Mouse (Mus musculus) stomach, embryonic 14.5 days (tissue): ENCODE measurements around the gene Ifnar2. TPM values are rescaled to one million over a fixed set of nuclear protein-coding genes. Genes with fewer than 3 reads are reported as not detected.

Experiments
- ATAC-seq: fragments of 200-750 bp; cut with Nextera tagmentation; 2 replicates; pipeline ENCODE4 v1.8.0; 2017; ENCODE audit warnings: low read depth, moderate TSS enrichment; ENCODE audit not compliant: insufficient number of reproducible peaks, insufficient read depth, low FRiP score
- H3K27ac ChIP-seq: fragments of 300-500 bp; sonication (generic); 2 replicates; pipeline ENCODE4 v1.5.1; 2014; ENCODE audit warnings: mild to moderate bottlenecking, low read length, moderate library complexity, mixed read lengths
- H3K27me3 ChIP-seq: fragments of 300-500 bp; sonication (generic); 2 replicates; pipeline ENCODE4 v1.6.1; 2014; ENCODE audit warnings: low read length, control low read depth, mixed read lengths; ENCODE audit not compliant: control insufficient read depth, insufficient read depth
- H3K36me3 ChIP-seq: fragments of 300-500 bp; sonication (generic); 2 replicates; pipeline ENCODE4 v1.6.1; 2014; ENCODE audit warnings: mild to moderate bottlenecking, control low read depth, low read length, moderate library complexity, mixed read lengths; ENCODE audit not compliant: control insufficient read depth, insufficient read depth
- H3K4me1 ChIP-seq: fragments of 300-500 bp; sonication (generic); 2 replicates; pipeline ENCODE4 v1.6.1; 2014; ENCODE audit warnings: low read length, control low read depth, mixed read lengths; ENCODE audit not compliant: control insufficient read depth, insufficient read depth
- H3K4me2 ChIP-seq: fragments of 300-500 bp; sonication (generic); replicated peaks from 2 replicates; pipeline ENCODE4 v1.6.1; 2014; ENCODE audit warnings: low read depth, low read length, control low read depth
- H3K4me3 ChIP-seq: fragments of 300-500 bp; sonication (generic); 2 replicates; pipeline ENCODE4 v1.5.1; 2014; ENCODE audit warnings: low read depth, low read length, control low read depth
- H3K9ac ChIP-seq: fragments of 300-500 bp; sonication (generic); replicated peaks from 2 replicates; pipeline ENCODE4 v1.6.1; 2014; ENCODE audit warnings: low read depth, mild to moderate bottlenecking, control low read depth, low read length, moderate library complexity, mixed read lengths
- H3K9me3 ChIP-seq: fragments of 300-500 bp; sonication (generic); 2 replicates; pipeline ENCODE4 v1.6.1; 2016; ENCODE audit warnings: low read depth, low read length, control low read depth; ENCODE audit not compliant: control insufficient read depth
- WGBS: fragments of 180-500 bp; shearing (Covaris S2); extraction: QIAGEN DNeasy Blood & Tissue Kit; methylation state at CpG from one replicate; pipeline ENCODE4 v1.1.7; 2014; 5-methylcytosine and 5-hydroxymethylcytosine counted together
- polyA plus RNA-seq: library from polyadenylated mRNA; unstranded; fragments of >200 nt; fragmentation: Nextera tagmentation; extraction: Ambion mirVana; gene quantifications from 2 replicates; pipeline ENCODE4 v1.2.1, GENCODE M21; 2014

The Ifnar2 gene
- polyA plus RNA-seq, 1 experiment from 2014 or later, result 50.8 TPM

- Histone ChIP-seq H3K27me3 (no peaks in the 10 kb centered on the region), H3K4me3 (no peak overlapping the region), H3K4me1 (no peaks in the 10 kb centered on the region), H3K36me3 (peaks cover 18% of the 10 kb centered on the region), H3K9ac (no peak overlapping the region), H3K4me2 (no peak overlapping the region), H3K27ac (no peak overlapping the region), H3K9me3 (no peaks in the 10 kb centered on the region)
- WGBS, result 91% methylated on average over 3 of the region's 3 CpGs
- no peak for ATAC-seq
Observed at GRCm38 (mm10) chr16:91387121-91387486, 14.5 kb downstream of the Ifnar2 start.

- Histone ChIP-seq H3K27ac (no peak overlapping the region), H3K4me1 (no peaks in the 10 kb centered on the region), H3K4me2 (no peak overlapping the region), H3K27me3 (no peaks in the 10 kb centered on the region), H3K9me3 (no peaks in the 10 kb centered on the region), H3K9ac (no peak overlapping the region), H3K4me3 (no peak overlapping the region), H3K36me3 (peaks cover 30% of the 10 kb centered on the region)
- WGBS, result 92% methylated on average over 4 of the region's 4 CpGs
- no peak for ATAC-seq
Observed at GRCm38 (mm10) chr16:91390100-91390499, 17.5 kb downstream of the Ifnar2 start.

- H3K27me3 ChIP-seq, result no peaks in the 10 kb centered on the region
- no peak within 1 kb of the TSS for H3K4me2 ChIP-seq
- no peak within 1 kb of the TSS for H3K4me3 ChIP-seq
- H3K4me1 ChIP-seq, result no peaks in the 10 kb centered on the region
- no peaks in the 10 kb centered on the region for H3K9me3 ChIP-seq
- 83% methylated on average over 5 of the region's 5 CpGs for WGBS
- H3K36me3 ChIP-seq, result peaks cover 34% of the 10 kb centered on the region
- no peak within 1 kb of the TSS for H3K27ac ChIP-seq
- no peak for ATAC-seq
- H3K9ac ChIP-seq, result no peak within 1 kb of the TSS
Observed at GRCm38 (mm10) chr16:91391421-91391820, 18.8 kb downstream of the Ifnar2 start, which contains the start of gene Gm21970. Gene Gm21970 (plus strand): TSS chr16:91391721.

GRCm38 (mm10) chr16:91394826-91395410, 22.3 kb downstream of the Ifnar2 start:
- H3K36me3 ChIP-seq, result peaks cover 22% of the 10 kb centered on the region
- no peaks in the 10 kb centered on the region for H3K4me1 ChIP-seq
- H3K9me3 ChIP-seq, result no peaks in the 10 kb centered on the region
- H3K27ac ChIP-seq, result no peak overlapping the region
- H3K27me3 ChIP-seq, result no peaks in the 10 kb centered on the region
- H3K9ac ChIP-seq, result no peak overlapping the region
- ATAC-seq, result no peak
- H3K4me2 ChIP-seq, result no peak overlapping the region
- H3K4me3 ChIP-seq, result no peak overlapping the region
- WGBS, result 69% methylated on average over 4 of the region's 4 CpGs

GRCm38 (mm10) chr16:91395633-91396392, 23.2 kb downstream of the Ifnar2 start:
- no peak for ATAC-seq
- Histone ChIP-seq H3K9me3 (no peaks in the 10 kb centered on the region), H3K27ac (no peak overlapping the region), H3K4me1 (no peaks in the 10 kb centered on the region), H3K4me3 (no peak overlapping the region), H3K36me3 (peaks cover 22% of the 10 kb centered on the region), H3K9ac (no peak overlapping the region), H3K4me2 (no peak overlapping the region), H3K27me3 (no peaks in the 10 kb centered on the region)
- WGBS, result 65% methylated on average over 8 of the region's 8 CpGs

- no peak overlapping the region for H3K4me2 ChIP-seq
- 71% methylated on average over 10 of the region's 10 CpGs for WGBS
- no peak overlapping the region for H3K9ac ChIP-seq
- no peaks in the 10 kb centered on the region for H3K27me3 ChIP-seq
- H3K27ac ChIP-seq, result no peak overlapping the region
- peaks cover 22% of the 10 kb centered on the region for H3K36me3 ChIP-seq
- H3K4me3 ChIP-seq, result no peak overlapping the region
- ATAC-seq, result no peak
- no peaks in the 10 kb centered on the region for H3K4me1 ChIP-seq
- H3K9me3 ChIP-seq, result no peaks in the 10 kb centered on the region
Observed at GRCm38 (mm10) chr16:91396844-91397537, 24.4 kb downstream of the Ifnar2 start.

- WGBS, result 90% methylated on average over 12 of the region's 12 CpGs
- H3K27ac ChIP-seq, result no peak overlapping the region
- ATAC-seq, result no peak
Observed at GRCm38 (mm10) chr16:91398030-91398429, 25.4 kb downstream of the Ifnar2 start.

GRCm38 (mm10) chr16:91398944-91399343, 26.4 kb downstream of the Ifnar2 start:
- Histone ChIP-seq H3K4me1 (no peaks in the 10 kb centered on the region), H3K9ac (no peak overlapping the region), H3K27me3 (no peaks in the 10 kb centered on the region), H3K4me2 (no peak overlapping the region), H3K27ac (no peak overlapping the region), H3K36me3 (peaks cover 10% of the 10 kb centered on the region), H3K4me3 (no peak overlapping the region), H3K9me3 (no peaks in the 10 kb centered on the region)
- ATAC-seq, result no peak
- WGBS, result 90% methylated on average over 7 of the region's 7 CpGs

More at GRCm38 (mm10) chr16:91398030-91398429, 25.4 kb downstream of the Ifnar2 start:
- Histone ChIP-seq H3K4me2 (no peak overlapping the region), H3K9me3 (no peaks in the 10 kb centered on the region), H3K9ac (no peak overlapping the region), H3K4me1 (no peaks in the 10 kb centered on the region), H3K4me3 (no peak overlapping the region), H3K36me3 (peaks cover 15% of the 10 kb centered on the region), H3K27me3 (no peaks in the 10 kb centered on the region)
